Mouse (Mus musculus): ENCODE measurements at regions not wholly inside any gene's neighbourhood (a gene's known extent, or its start where the extent isn't known, plus 50 kb on each side); places are given as distances from the start of the nearest gene placed in this dataset.

- Histone ChIP-seq H3K4me1 (replicated peaks) (no peaks in the 10 kb centered on the region), H3K27me3 (no peaks in the 10 kb centered on the region), H3K4me2 (replicated peaks) (no peak overlapping the region), H3K9me3 (no peaks in the 10 kb centered on the region), H3K9ac (replicated peaks) (no peak overlapping the region), H3K36me3 (no peaks in the 10 kb centered on the region), H3K4me3 (replicated peaks) (no peak overlapping the region), H3K27ac (no peak overlapping the region)
- 69% methylated on average over 8 of the region's 8 CpGs for WGBS
- ATAC-seq, result no peak
Measured at GRCm38 (mm10) chr6:13523463-13524202, 84.3 kb downstream of the Tmem168 start.

- WGBS, result 83% methylated on average over 3 of the region's 3 CpGs
- Histone ChIP-seq H3K9me3 (no peaks in the 10 kb centered on the region), H3K4me2 (replicated peaks) (no peak overlapping the region), H3K27me3 (no peaks in the 10 kb centered on the region), H3K4me1 (replicated peaks) (no peaks in the 10 kb centered on the region), H3K27ac (no peak overlapping the region), H3K36me3 (no peaks in the 10 kb centered on the region), H3K9ac (replicated peaks) (no peak overlapping the region), H3K4me3 (replicated peaks) (no peak overlapping the region)
- ATAC-seq, result no peak
Measured at GRCm38 (mm10) chr6:13514126-13514525, 93.8 kb downstream of the Tmem168 start.

DNA sequence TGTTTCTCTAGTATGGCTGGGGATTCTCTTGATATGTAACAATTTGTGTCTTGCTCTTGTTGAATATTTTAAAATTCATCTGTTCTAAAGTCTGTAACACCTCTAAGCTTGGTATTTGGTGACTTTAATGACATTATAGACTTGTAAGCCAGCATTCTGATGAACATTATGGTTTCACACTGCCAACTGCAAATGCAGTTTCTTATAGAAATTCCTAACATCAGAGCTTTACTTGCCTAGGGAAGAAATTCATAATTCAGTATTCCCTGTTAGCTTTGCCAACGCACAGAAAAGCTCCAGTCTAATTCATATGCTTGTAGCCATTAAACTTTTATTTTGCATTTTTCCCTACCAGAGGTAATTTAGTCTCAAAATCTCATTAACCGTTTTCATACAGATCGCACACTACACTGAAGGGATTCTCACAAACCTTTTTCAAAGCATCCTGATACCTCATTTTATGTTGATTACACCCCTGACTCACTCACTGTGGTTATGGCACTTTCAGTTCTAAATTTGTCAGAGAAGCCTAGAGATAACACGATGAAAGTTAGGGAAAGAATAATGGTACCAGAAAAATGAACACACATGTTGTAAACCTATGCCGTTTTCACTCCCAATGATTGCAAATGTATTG lies 131.3 kb downstream of the Tmem168 start:
- Histone ChIP-seq H3K4me2 (replicated peaks) (no peak overlapping the region), H3K9ac (replicated peaks) (no peak overlapping the region), H3K36me3 (no peaks in the 10 kb centered on the region), H3K27ac (no peak overlapping the region), H3K9me3 (no peaks in the 10 kb centered on the region), H3K4me3 (replicated peaks) (no peak overlapping the region), H3K4me1 (replicated peaks) (no peaks in the 10 kb centered on the region), H3K27me3 (no peaks in the 10 kb centered on the region)
- no peak for ATAC-seq
- 90% methylated on average over 5 of the region's 5 CpGs for WGBS

GRCm38 (mm10) chr6:13449160-13449787 lies 158.6 kb downstream of the Tmem168 start:
- H3K9ac ChIP-seq (replicated peaks), result no peak overlapping the region
- WGBS, result 49% methylated on average over 3 of the region's 3 CpGs
- no peak overlapping the region for H3K4me2 ChIP-seq (replicated peaks)
- H3K36me3 ChIP-seq, result no peaks in the 10 kb centered on the region
- peak; percentile 11; the same call in 1 of the 2 replicates for ATAC-seq
- H3K4me3 ChIP-seq (replicated peaks), result no peak overlapping the region
- H3K27ac ChIP-seq, result no peak overlapping the region
- H3K4me1 ChIP-seq (replicated peaks), result no peaks in the 10 kb centered on the region
- H3K9me3 ChIP-seq, result no peaks in the 10 kb centered on the region
- H3K27me3 ChIP-seq, result no peaks in the 10 kb centered on the region

DNA sequence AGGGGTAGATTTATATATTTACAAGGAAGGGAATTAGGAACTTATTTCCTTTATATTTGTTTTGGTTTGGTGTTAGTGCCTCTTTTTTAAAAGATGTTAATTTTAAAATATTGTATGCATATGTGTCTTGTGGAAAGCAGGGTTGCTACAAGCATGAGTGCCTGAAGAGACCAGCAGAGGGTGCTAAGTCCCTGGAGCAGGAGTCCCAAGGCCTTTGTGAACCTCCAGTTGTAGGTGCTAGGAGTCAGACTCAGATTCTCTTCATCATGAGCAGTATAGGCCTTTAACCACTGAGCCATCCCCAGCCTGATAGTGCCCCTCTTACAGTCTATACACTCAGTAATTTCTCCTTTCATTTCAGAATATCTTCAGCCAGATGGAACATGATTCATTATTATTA lies 189.0 kb upstream of the Vwde start:
- Histone ChIP-seq H3K4me2 (replicated peaks) (no peak overlapping the region), H3K36me3 (no peaks in the 10 kb centered on the region), H3K4me3 (replicated peaks) (no peak overlapping the region), H3K9ac (replicated peaks) (no peak overlapping the region), H3K4me1 (replicated peaks) (no peaks in the 10 kb centered on the region), H3K9me3 (no peaks in the 10 kb centered on the region), H3K27ac (no peak overlapping the region), H3K27me3 (no peaks in the 10 kb centered on the region)
- ATAC-seq, result no peak

GRCm38 (mm10) chr6:13413092-13413491 lies 188.3 kb upstream of the Vwde start:
- Histone ChIP-seq H3K9ac (replicated peaks) (no peak overlapping the region), H3K27me3 (no peaks in the 10 kb centered on the region), H3K4me3 (replicated peaks) (no peak overlapping the region), H3K36me3 (no peaks in the 10 kb centered on the region), H3K27ac (no peak overlapping the region), H3K4me1 (replicated peaks) (no peaks in the 10 kb centered on the region), H3K4me2 (replicated peaks) (no peak overlapping the region), H3K9me3 (no peaks in the 10 kb centered on the region)
- ATAC-seq, result no peak
- 90% methylated on average over 3 of the region's 3 CpGs for WGBS

DNA sequence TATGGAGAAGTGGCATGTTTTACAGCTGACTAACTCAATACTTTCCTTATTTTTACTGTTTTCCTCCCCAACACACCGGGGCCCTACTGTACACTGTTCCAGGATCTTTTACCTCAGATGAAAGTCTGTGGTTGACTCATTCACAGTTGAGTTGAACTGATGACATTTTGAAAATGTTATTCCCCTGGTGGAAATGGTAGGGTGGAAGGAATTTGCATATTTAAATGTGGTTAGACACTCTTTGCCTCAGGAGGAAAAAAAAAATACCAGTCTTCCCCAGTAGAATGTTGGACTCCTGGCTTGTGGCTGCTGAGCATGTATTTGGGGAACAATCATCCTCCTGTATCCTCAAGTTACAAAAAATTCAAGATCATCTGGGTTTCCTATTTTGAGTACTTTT lies 159.7 kb upstream of the Vwde start:
- Histone ChIP-seq H3K4me1 (replicated peaks) (no peaks in the 10 kb centered on the region), H3K4me3 (replicated peaks) (no peak overlapping the region), H3K27me3 (no peaks in the 10 kb centered on the region), H3K36me3 (no peaks in the 10 kb centered on the region), H3K9ac (replicated peaks) (no peak overlapping the region), H3K9me3 (no peaks in the 10 kb centered on the region), H3K4me2 (replicated peaks) (no peak overlapping the region), H3K27ac (no peak overlapping the region)
- WGBS, result 90% methylated on average over 1 of the region's 1 CpGs
- ATAC-seq, result no peak

- WGBS, result 88% methylated on average over 2 of the region's 2 CpGs
- no peak overlapping the region for H3K27ac ChIP-seq
- no peak for ATAC-seq
- no peaks in the 10 kb centered on the region for H3K9me3 ChIP-seq
- no peaks in the 10 kb centered on the region for H3K4me1 ChIP-seq (replicated peaks)
- H3K27me3 ChIP-seq, result no peaks in the 10 kb centered on the region
- no peak overlapping the region for H3K4me3 ChIP-seq (replicated peaks)
- no peaks in the 10 kb centered on the region for H3K36me3 ChIP-seq
- no peak overlapping the region for H3K4me2 ChIP-seq (replicated peaks)
- H3K9ac ChIP-seq (replicated peaks), result no peak overlapping the region
Measured at GRCm38 (mm10) chr6:13383211-13383610, 158.4 kb upstream of the Vwde start.

- H3K36me3 ChIP-seq, result no peaks in the 10 kb centered on the region
- H3K4me2 ChIP-seq (replicated peaks), result no peak overlapping the region
- H3K9me3 ChIP-seq, result no peaks in the 10 kb centered on the region
- WGBS, result 60% methylated on average over 3 of the region's 3 CpGs
- no peaks in the 10 kb centered on the region for H3K27me3 ChIP-seq
- no peak for ATAC-seq
- H3K9ac ChIP-seq (replicated peaks), result no peak overlapping the region
- H3K4me3 ChIP-seq (replicated peaks), result no peak overlapping the region
- no peak overlapping the region for H3K27ac ChIP-seq
- no peaks in the 10 kb centered on the region for H3K4me1 ChIP-seq (replicated peaks)
Measured at GRCm38 (mm10) chr6:13380819-13381218, 156.1 kb upstream of the Vwde start.

DNA sequence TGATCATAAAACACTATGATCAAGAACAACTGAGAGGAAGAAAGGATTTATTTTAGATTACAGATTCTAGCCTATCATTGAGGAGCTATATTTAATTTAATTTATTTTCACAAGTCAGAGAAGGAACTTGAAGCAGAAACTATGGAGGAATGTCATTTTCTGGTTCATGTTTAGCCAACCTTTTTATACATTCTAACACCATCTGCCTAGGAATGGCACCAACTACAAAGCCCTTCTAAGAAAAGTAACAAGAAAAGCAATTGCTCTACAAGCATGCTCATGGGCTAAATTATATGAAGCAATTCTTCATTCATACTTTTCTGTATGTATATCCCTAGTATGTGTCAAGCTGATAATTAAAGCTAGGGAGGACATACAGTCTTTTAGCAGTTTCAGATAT lies 155.0 kb upstream of the Vwde start:
- ATAC-seq, result no peak
- Histone ChIP-seq H3K27me3 (no peaks in the 10 kb centered on the region), H3K4me3 (replicated peaks) (no peak overlapping the region), H3K27ac (no peak overlapping the region), H3K9me3 (no peaks in the 10 kb centered on the region), H3K36me3 (no peaks in the 10 kb centered on the region), H3K9ac (replicated peaks) (no peak overlapping the region), H3K4me1 (replicated peaks) (no peaks in the 10 kb centered on the region), H3K4me2 (replicated peaks) (no peak overlapping the region)

DNA sequence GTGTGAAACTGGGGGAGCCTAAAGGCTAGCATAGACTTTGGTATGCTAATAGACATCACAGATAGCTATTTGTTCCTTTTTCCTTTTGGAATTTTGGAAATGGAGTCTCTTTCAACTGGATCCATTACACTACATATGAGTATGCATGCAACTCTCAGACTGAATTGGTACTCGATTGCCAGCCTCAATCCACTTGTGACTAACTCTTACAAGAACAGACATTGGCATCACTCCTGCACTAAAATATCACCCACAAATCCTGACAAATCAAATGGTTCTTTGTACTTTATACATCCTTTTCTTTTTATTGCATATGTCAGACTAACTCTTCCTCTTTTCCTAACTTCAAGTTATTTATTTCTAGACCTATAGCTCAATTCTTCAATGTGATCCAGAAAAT lies 149.1 kb upstream of the Vwde start:
- ATAC-seq, result no peak
- Histone ChIP-seq H3K27ac (no peak overlapping the region), H3K36me3 (no peaks in the 10 kb centered on the region), H3K4me3 (replicated peaks) (no peak overlapping the region), H3K27me3 (no peaks in the 10 kb centered on the region), H3K4me1 (replicated peaks) (no peaks in the 10 kb centered on the region), H3K9me3 (no peaks in the 10 kb centered on the region), H3K4me2 (replicated peaks) (no peak overlapping the region), H3K9ac (replicated peaks) (no peak overlapping the region)
- 88% methylated on average over 1 of the region's 1 CpGs for WGBS

DNA sequence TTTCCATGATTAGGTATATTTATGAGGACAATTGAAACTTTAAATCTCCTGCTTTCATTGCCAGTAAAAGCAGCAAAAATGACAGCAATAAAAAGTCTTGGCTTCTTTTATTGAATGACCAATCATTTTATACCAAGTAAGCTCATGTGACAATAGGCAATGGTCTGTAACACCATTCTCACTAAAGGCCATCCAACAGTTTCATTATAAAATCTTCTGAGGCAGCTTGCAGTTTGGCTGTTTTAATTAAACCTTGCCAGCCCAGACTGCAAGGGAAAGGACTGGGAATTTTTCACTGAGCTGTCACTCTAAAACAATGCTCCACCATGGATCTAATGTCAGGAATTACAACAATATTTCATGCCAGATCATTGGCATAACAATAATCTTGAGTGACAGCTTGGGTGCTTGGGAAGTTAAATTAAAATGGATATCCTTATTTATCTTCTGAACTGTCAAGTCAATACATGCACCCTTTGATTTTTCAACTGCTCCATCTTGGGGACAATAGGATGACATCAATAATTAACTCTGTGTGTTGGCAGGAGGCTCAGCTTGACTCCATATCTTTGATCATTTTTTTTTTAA lies 145.0 kb upstream of the Vwde start:
- Histone ChIP-seq H3K4me1 (replicated peaks) (no peaks in the 10 kb centered on the region), H3K4me3 (replicated peaks) (no peak overlapping the region), H3K27me3 (no peaks in the 10 kb centered on the region), H3K9me3 (no peaks in the 10 kb centered on the region), H3K27ac (no peak overlapping the region), H3K9ac (replicated peaks) (no peak overlapping the region), H3K4me2 (replicated peaks) (no peak overlapping the region), H3K36me3 (no peaks in the 10 kb centered on the region)
- ATAC-seq, result peak; percentile 68; the same call in 1 of the 2 replicates

All from midbrain, embryonic 13.5 days (tissue).